Mouse (Mus musculus): ENCODE data around the gene Gm42791.

Gm42791 gene

GRCm38 (mm10) chr5:148953098-148953497, 41.8 kb downstream of the Gm42791 start:
- DNase-seq (ENCODE audit: low spot score): peak; percentile 52

GRCm38 (mm10) chr5:148952419-148952818, 42.5 kb downstream of the Gm42791 start:
- peak; percentile 30 for DNase-seq (ENCODE audit: low spot score)

- DNase-seq (ENCODE audit: low spot score): no peak
These were observed 43.6 kb downstream of the Gm42791 start for GRCm38 (mm10) chr5:148951360-148951759.

GRCm38 (mm10) chr5:148950064-148950463, 44.9 kb downstream of the Gm42791 start:
- DNase-seq (ENCODE audit: low spot score): no peak

- no peak for DNase-seq (ENCODE audit: low spot score)
These were observed 46.4 kb downstream of the Gm42791 start for GRCm38 (mm10) chr5:148948577-148948976.

- no peak for DNase-seq (ENCODE audit: low spot score)
These were observed 47.5 kb downstream of the Gm42791 start for GRCm38 (mm10) chr5:148947412-148947811.

GRCm38 (mm10) chr5:148946787-148947186, 48.2 kb downstream of the Gm42791 start:
- no peak for DNase-seq (ENCODE audit: low spot score)

- DNase-seq (ENCODE audit: low spot score): no peak
These were observed 49.2 kb downstream of the Gm42791 start for GRCm38 (mm10) chr5:148945735-148946134.

- no peak for DNase-seq (ENCODE audit: low spot score)
These were observed 50.9 kb downstream of the Gm42791 start for GRCm38 (mm10) chr5:148944024-148944423.

- no peak for DNase-seq (ENCODE audit: low spot score)
These were observed 51.5 kb downstream of the Gm42791 start for GRCm38 (mm10) chr5:148943444-148943843.

GRCm38 (mm10) chr5:148942957-148943356, 52.0 kb downstream of the Gm42791 start:
- DNase-seq (ENCODE audit: low spot score): no peak

- no peak for DNase-seq (ENCODE audit: low spot score)
These were observed 52.6 kb downstream of the Gm42791 start for GRCm38 (mm10) chr5:148942305-148942704.

GRCm38 (mm10) chr5:148941867-148942266, 53.1 kb downstream of the Gm42791 start:
- DNase-seq (ENCODE audit: low spot score): no peak

- DNase-seq (ENCODE audit: low spot score): no peak
These were observed 55.0 kb downstream of the Gm42791 start for GRCm38 (mm10) chr5:148939948-148940382.

GRCm38 (mm10) chr5:148936516-148936951, 58.4 kb downstream of the Gm42791 start:
- no peak for DNase-seq (ENCODE audit: low spot score)

- no peak for DNase-seq (ENCODE audit: low spot score)
These were observed 59.1 kb downstream of the Gm42791 start for GRCm38 (mm10) chr5:148935871-148936270.

GRCm38 (mm10) chr5:148935071-148935821, 59.7 kb downstream of the Gm42791 start:
- no peak for DNase-seq (ENCODE audit: low spot score)

- DNase-seq (ENCODE audit: low spot score): no peak
These were observed 60.5 kb downstream of the Gm42791 start for GRCm38 (mm10) chr5:148934457-148934856.

- DNase-seq (ENCODE audit: low spot score): no peak
These were observed 61.2 kb downstream of the Gm42791 start for GRCm38 (mm10) chr5:148933767-148934166.

- DNase-seq (ENCODE audit: low spot score): no peak
These were observed 63.6 kb downstream of the Gm42791 start for GRCm38 (mm10) chr5:148931301-148931700.

- no peak for DNase-seq (ENCODE audit: low spot score)
These were observed 65.9 kb downstream of the Gm42791 start, which contains the start of gene Katnal1 for GRCm38 (mm10) chr5:148929116-148929449. TSS of gene Katnal1 (minus strand) at chr5:148929320.

- peak; percentile 98 for DNase-seq (ENCODE audit: low spot score)
These were observed 66.4 kb downstream of the Gm42791 start for GRCm38 (mm10) chr5:148928382-148929115.

GRCm38 (mm10) chr5:148927717-148928223, 67.2 kb downstream of the Gm42791 start:
- peak; percentile 18 for DNase-seq (ENCODE audit: low spot score)

Data from MN1 (cell line).